Mouse (Mus musculus) bone marrow macrophage, adult 2 months (primary cell): ENCODE measurements around the gene Actl6b. TPM values are rescaled to one million over a fixed set of nuclear protein-coding genes. Genes with fewer than 3 reads are reported as not detected.

Experiments
- H3K27ac ChIP-seq: 2 replicates; pipeline ENCODE4 v1.5.1; 2012; ENCODE audit warnings: low read depth, low read length; ENCODE audit not compliant: insufficient read depth
- H3K4me1 ChIP-seq: 2 replicates; pipeline ENCODE4 v1.6.1; 2012; ENCODE audit warnings: low read length; ENCODE audit not compliant: control insufficient read depth, insufficient read depth
- H3K4me3 ChIP-seq: 2 replicates; pipeline ENCODE4 v1.5.1; 2012; ENCODE audit warnings: mild to moderate bottlenecking, low read length, moderate library complexity; ENCODE audit not compliant: insufficient read depth
- CTCF ChIP-seq: IDR thresholded peaks from 2 replicates; pipeline ENCODE4 v1.5.1; 2012; ENCODE audit warnings: low read depth, mild to moderate bottlenecking, low read length, moderate library complexity
- POLR2A ChIP-seq: IDR thresholded peaks from 2 replicates; pipeline ENCODE4 v1.6.1; 2012; ENCODE audit warnings: mild to moderate bottlenecking, low read depth, low read length, borderline replicate concordance
- polyA plus RNA-seq: library from polyadenylated mRNA; stranded (reverse); fragments of >200 nt; gene quantifications from 2 replicates; pipeline ENCODE4 v1.2.4, GENCODE M21; 2012; ENCODE audit not compliant: missing spikeins, insufficient read depth, insufficient read length

Actl6b gene
- polyA plus RNA-seq, 1 experiment = not detected

- TF ChIP-seq CTCF = no peak
- no peak for TF ChIP-seq POLR2A
- peaks cover 10% of the 10 kb centered on the region for H3K4me1 ChIP-seq
- H3K4me3 ChIP-seq = no peak overlapping the region
- H3K27ac ChIP-seq = no peak overlapping the region
These were observed 23.9 kb upstream of the Actl6b start for GRCm38 (mm10) chr5:137529221-137529995.

- H3K27ac ChIP-seq = no peak overlapping the region
- H3K4me1 ChIP-seq = peaks cover 17% of the 10 kb centered on the region
- TF ChIP-seq POLR2A (no peak), CTCF (no peak)
- H3K4me3 ChIP-seq = peak overlapping the region; percentile 86
These were observed 23.2 kb upstream of the Actl6b start for GRCm38 (mm10) chr5:137530075-137530474.

GRCm38 (mm10) chr5:137530588-137531413 is 22.5 kb upstream of the Actl6b start:
- peaks cover 22% of the 10 kb centered on the region for H3K4me1 ChIP-seq
- TF ChIP-seq POLR2A (no peak), CTCF (no peak)
- peak overlapping the region; percentile 94 for H3K27ac ChIP-seq
- peak overlapping the region; percentile 86 for H3K4me3 ChIP-seq

DNA sequence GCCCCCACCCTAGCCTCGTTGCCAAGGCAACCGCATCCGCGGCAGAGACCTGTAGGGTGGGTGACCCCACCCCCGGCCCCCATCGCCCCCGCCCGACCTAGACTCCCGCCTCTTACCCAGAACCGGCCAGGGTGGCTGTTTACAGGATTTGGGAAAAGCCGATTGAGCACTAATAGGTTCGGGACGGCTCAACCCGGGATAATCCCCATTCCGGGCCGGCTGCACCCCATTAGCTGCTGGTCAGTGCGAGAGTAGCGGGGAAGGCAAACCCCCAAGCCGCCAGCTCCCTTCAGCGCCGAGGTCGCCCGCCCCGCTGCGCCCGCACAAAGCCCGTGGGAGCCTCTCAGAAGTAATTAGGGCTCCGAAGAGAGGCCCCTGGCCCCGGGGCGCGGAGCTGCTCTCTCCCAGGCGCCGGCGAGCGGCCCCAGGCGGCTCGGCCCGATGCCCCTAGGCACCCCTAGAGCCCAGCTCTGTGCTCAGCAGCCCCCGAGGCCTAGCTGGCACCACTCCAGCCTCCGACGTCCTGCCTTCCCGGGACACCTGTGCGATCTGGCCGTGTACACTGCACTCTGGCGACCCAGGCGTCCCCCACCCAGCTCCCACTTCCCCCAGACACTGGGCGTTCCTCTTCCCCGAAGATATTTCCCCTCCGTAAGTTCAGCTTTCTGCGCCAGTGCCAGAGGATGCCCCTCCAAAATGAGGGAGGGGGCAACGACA is 21.7 kb upstream of the Actl6b start:
- H3K27ac ChIP-seq = peak overlapping the region; percentile 94
- TF ChIP-seq CTCF (no peak), POLR2A (no peak)
- peak overlapping the region; percentile 86 for H3K4me3 ChIP-seq
- H3K4me1 ChIP-seq = peaks cover 29% of the 10 kb centered on the region

GRCm38 (mm10) chr5:137532131-137532807 is 21.0 kb upstream of the Actl6b start:
- TF ChIP-seq POLR2A (no peak), CTCF (0 out of 2 replicates have a peak, but pooled peaks have one; percentile 15)
- Histone ChIP-seq H3K27ac (peak overlapping the region; percentile 94), H3K4me1 (peaks cover 29% of the 10 kb centered on the region), H3K4me3 (peak overlapping the region; percentile 86)

- TF ChIP-seq POLR2A (no peak), CTCF (no peak)
- Histone ChIP-seq H3K27ac (peak overlapping the region; percentile 94), H3K4me3 (peak overlapping the region; percentile 86), H3K4me1 (peaks cover 33% of the 10 kb centered on the region)
These were observed 20.6 kb upstream of the Actl6b start for GRCm38 (mm10) chr5:137532808-137533116.

GRCm38 (mm10) chr5:137533117-137533827 is 20.0 kb upstream of the Actl6b start, which contains the start of the genes Epo and Gnb2:
Epo (minus strand) TSS chr5:137533242.
Gnb2 (minus strand) TSS chr5:137533510.
- Histone ChIP-seq H3K27ac (peak within 1 kb of the TSS; percentile 94), H3K4me3 (peak within 1 kb of the TSS; percentile 86), H3K4me1 (peaks cover 36% of the 10 kb centered on the region)
- TF ChIP-seq POLR2A (no peak), CTCF (no peak)

DNA sequence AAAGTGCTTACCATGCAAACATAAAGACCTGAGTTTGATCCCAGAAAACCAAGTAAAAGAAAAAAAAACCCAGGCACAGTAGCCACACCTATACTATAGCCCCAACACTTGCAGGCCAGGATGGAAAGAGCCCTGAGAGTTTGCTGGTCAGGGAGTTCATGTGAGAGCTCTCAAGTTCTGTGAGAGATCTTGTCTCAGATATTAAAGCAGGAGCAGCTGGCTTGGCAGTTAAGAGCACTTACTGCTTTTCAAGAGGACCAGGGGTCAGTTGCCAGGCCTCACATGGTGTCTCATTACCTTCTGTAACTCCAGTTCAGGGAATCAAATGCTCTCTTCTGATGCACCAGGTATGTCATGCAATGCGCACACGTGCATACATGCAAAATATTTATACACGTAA is 18.6 kb upstream of the Actl6b start:
- Histone ChIP-seq H3K4me1 (peaks cover 36% of the 10 kb centered on the region), H3K27ac (peak overlapping the region; percentile 43; the same call in 1 of the 2 replicates), H3K4me3 (no peak overlapping the region)
- TF ChIP-seq CTCF (no peak), POLR2A (no peak)
